Mouse (Mus musculus): ENCODE data around the gene Zzz3.

DNA sequence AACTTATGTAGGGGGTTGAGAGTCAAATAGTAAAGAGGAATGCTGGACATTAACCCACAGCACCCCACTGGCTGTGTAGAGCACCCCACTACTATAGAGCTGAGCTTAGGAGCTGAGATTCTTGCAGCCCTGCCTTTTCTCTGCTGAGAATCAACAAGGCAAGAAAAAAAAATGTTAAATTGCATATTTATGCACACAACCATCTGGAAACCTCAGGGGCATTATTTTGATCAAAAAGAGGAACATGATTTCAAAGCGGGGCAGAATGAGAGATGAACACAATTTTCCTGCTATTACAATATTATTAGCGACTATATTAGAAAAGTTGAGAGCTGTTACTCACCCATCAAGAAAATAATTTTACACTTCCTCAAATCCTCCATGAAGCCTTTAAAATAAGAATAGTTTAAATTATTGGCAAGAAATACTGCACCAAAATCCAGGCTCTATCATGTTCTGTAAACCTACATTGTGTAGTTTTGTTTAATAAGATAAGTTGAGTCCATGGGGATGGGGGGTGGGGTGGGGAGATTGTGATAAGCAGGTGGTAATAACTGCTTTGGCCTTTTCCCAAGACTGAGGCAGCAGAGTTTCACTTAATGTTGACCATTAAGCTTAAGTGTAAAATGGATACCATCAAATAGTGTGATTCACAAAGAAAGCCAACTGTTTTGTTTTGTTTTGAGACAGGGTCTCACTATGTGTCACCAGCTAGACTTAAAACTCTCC lies 103.9 kb downstream of the Zzz3 start:
- TF ChIP-seq POLR2A (IDR thresholded peaks at IDR 0.05; ENCODE audit: low read depth, low read length) (no peak), CTCF (conservative IDR thresholded peaks at IDR 0.05 in 1 of 2, IDR thresholded peaks at IDR 0.05 in 1 of 2; ENCODE audit: low read depth in 2 of 2, low read length in 2 of 2) (no peak), MYC (IDR thresholded peaks at IDR 0.05; ENCODE audit: low read depth, low read length) (no peak), ZC3H11A (IDR thresholded peaks at IDR 0.05; ENCODE audit: low read depth, low read length) (no peak)

Measured in CH12.LX (cell line).